Mouse (Mus musculus) MEL (cell line): ENCODE measurements at regions not wholly inside any gene's neighbourhood (a gene's known extent, or its start where the extent isn't known, plus 50 kb on each side); places are given as distances from the start of the nearest gene placed in this dataset.

ENCODE experiments used
- DNase-seq: peaks from one replicate; pipeline ENCODE4 v3.0.0; 2011; ENCODE audit warnings: low read depth, low spot score
- H3K27ac ChIP-seq: 2 replicates; pipeline ENCODE4 v1.5.1; 2012; ENCODE audit warnings: low read depth, mild to moderate bottlenecking, control low read depth, low read length, moderate library complexity; ENCODE audit not compliant: control insufficient read depth
- H3K27me3 ChIP-seq, 2 experiments: fragments of 150-350 bp in 1 of 2; sonication (generic) in 1 of 2; 2 replicates each; pipeline ENCODE4 v1.6.1; 2012; ENCODE audit warnings: low read length in 2 of 2, mild to moderate bottlenecking in 2 of 2, improper control_type of control experiment in 1 of 2, moderate library complexity in 1 of 2; ENCODE audit not compliant: insufficient read depth in 2 of 2, control insufficient read depth in 1 of 2
- H3K36me3 ChIP-seq, 2 experiments: 2 replicates each; pipeline ENCODE4 v1.6.1; 2012 to 2014; ENCODE audit warnings: low read length in 2 of 2, improper control_type of control experiment in 1 of 2, inconsistent platforms in 1 of 2, mild to moderate bottlenecking in 1 of 2; ENCODE audit not compliant: insufficient read depth in 2 of 2, control insufficient read depth in 1 of 2
- H3K4me1 ChIP-seq, 2 experiments: fragments of 150-350 bp in 1 of 2; sonication (generic) in 1 of 2; 2 replicates each; pipeline ENCODE4 v1.6.1; 2012; ENCODE audit warnings: low read length in 2 of 2, improper control_type of control experiment in 1 of 2, mild to moderate bottlenecking in 1 of 2; ENCODE audit not compliant: insufficient read depth in 2 of 2, control insufficient read depth in 1 of 2
- H3K4me3 ChIP-seq, 2 experiments: fragments of 150-350 bp in 1 of 2; sonication (generic) in 1 of 2; 2 replicates each; pipeline ENCODE4 v1.5.1; 2012; ENCODE audit warnings: low read depth in 2 of 2, low read length in 2 of 2, mild to moderate bottlenecking in 2 of 2, moderate library complexity in 2 of 2, control low read depth in 1 of 2, improper control_type of control experiment in 1 of 2; ENCODE audit not compliant: control insufficient read depth in 1 of 2, insufficient read depth in 1 of 2
- H3K79me2 ChIP-seq: 2 replicates; pipeline ENCODE4 v1.6.1; 2012; ENCODE audit warnings: mild to moderate bottlenecking, low read length, moderate library complexity; ENCODE audit not compliant: control insufficient read depth, poor library complexity, insufficient read depth
- H3K9ac ChIP-seq: 2 replicates; pipeline ENCODE4 v1.6.1; 2012; ENCODE audit warnings: low read depth, mild to moderate bottlenecking, control low read depth, low read length, moderate library complexity; ENCODE audit not compliant: control insufficient read depth, poor library complexity, severe bottlenecking
- H3K9me3 ChIP-seq: fragments of 150-350 bp; sonication (generic); replicated peaks from 2 replicates; pipeline ENCODE4 v1.6.1; 2012; ENCODE audit warnings: mild to moderate bottlenecking, low read length, improper control_type of control experiment, moderate library complexity; ENCODE audit not compliant: insufficient read depth
- BHLHE40 ChIP-seq: IDR thresholded peaks from 2 replicates; pipeline ENCODE4 v1.6.1; 2012; ENCODE audit warnings: low read depth, mild to moderate bottlenecking, inconsistent platforms, low read length, improper control_type of control experiment, borderline replicate concordance
- CHD1 ChIP-seq: IDR thresholded peaks from 2 replicates; pipeline ENCODE4 v1.6.1; 2012; ENCODE audit warnings: low read depth, mild to moderate bottlenecking, inconsistent platforms, low read length, improper control_type of control experiment
- CHD2 ChIP-seq: IDR thresholded peaks from 2 replicates; pipeline ENCODE4 v1.6.1; 2011; ENCODE audit warnings: low read length, improper control_type of control experiment
- E2F4 ChIP-seq: IDR thresholded peaks from 2 replicates; pipeline ENCODE4 v1.6.1; 2011; ENCODE audit warnings: low read depth, low read length, improper control_type of control experiment, borderline replicate concordance
- GATA1 ChIP-seq: IDR thresholded peaks from 2 replicates; pipeline ENCODE4 v1.6.1; 2011; ENCODE audit warnings: low read depth, low read length, improper control_type of control experiment
- HCFC1 ChIP-seq: IDR thresholded peaks from 2 replicates; pipeline ENCODE4 v1.6.1; 2012; ENCODE audit warnings: low read depth, mild to moderate bottlenecking, inconsistent platforms, low read length, improper control_type of control experiment, moderate library complexity
- KAT2A ChIP-seq: conservative IDR thresholded peaks from 2 replicates; pipeline ENCODE4 v1.6.1; 2012; ENCODE audit warnings: low read depth, low read length, improper control_type of control experiment, inconsistent platforms
- MAFK ChIP-seq: IDR thresholded peaks from 2 replicates; pipeline ENCODE4 v1.6.1; 2011; ENCODE audit warnings: low read depth, mild to moderate bottlenecking, low read length, improper control_type of control experiment, borderline replicate concordance
- NELFE ChIP-seq: IDR thresholded peaks from 2 replicates; pipeline ENCODE4 v1.6.1; 2011; ENCODE audit warnings: low read depth, low read length, improper control_type of control experiment
- SMC3 ChIP-seq: IDR thresholded peaks from 2 replicates; pipeline ENCODE4 v1.6.1; 2011; ENCODE audit warnings: low read depth, low read length, improper control_type of control experiment
- TBP ChIP-seq: IDR thresholded peaks from 2 replicates; pipeline ENCODE4 v1.8.0; 2011; ENCODE audit warnings: low read depth, low read length, improper control_type of control experiment
- TCF12 ChIP-seq: IDR thresholded peaks from 2 replicates; pipeline ENCODE4 v1.6.1; 2014; ENCODE audit warnings: low read depth, mild to moderate bottlenecking, inconsistent platforms, low read length, improper control_type of control experiment, moderate library complexity
- UBTF ChIP-seq: IDR thresholded peaks from 2 replicates; pipeline ENCODE4 v1.6.1; 2012; ENCODE audit warnings: low read depth, mild to moderate bottlenecking, inconsistent platforms, low read length, improper control_type of control experiment, moderate library complexity, borderline replicate concordance; ENCODE audit not compliant: insufficient read depth
- USF1 ChIP-seq: IDR thresholded peaks from 2 replicates; pipeline ENCODE4 v1.6.1; 2014; ENCODE audit warnings: low read depth, mild to moderate bottlenecking, inconsistent platforms, low read length, improper control_type of control experiment, moderate library complexity
- USF2 ChIP-seq, 2 experiments: IDR thresholded peaks; 2 replicates each; pipeline ENCODE4 v1.6.1; 2011 to 2012; ENCODE audit warnings: improper control_type of control experiment in 2 of 2, low read length in 2 of 2, borderline replicate concordance in 1 of 2, inconsistent platforms in 1 of 2, low read depth in 1 of 2, mild to moderate bottlenecking in 1 of 2; ENCODE audit not compliant: insufficient read depth in 1 of 2
- ZKSCAN1 ChIP-seq: IDR thresholded peaks from 2 replicates; pipeline ENCODE4 v1.6.1; 2012; ENCODE audit warnings: low read depth, mild to moderate bottlenecking, inconsistent platforms, low read length, improper control_type of control experiment, moderate library complexity
- ZMIZ1 ChIP-seq: IDR thresholded peaks from 2 replicates; pipeline ENCODE4 v1.6.1; 2012; ENCODE audit warnings: low read depth, mild to moderate bottlenecking, inconsistent platforms, low read length, improper control_type of control experiment, moderate library complexity

DNA sequence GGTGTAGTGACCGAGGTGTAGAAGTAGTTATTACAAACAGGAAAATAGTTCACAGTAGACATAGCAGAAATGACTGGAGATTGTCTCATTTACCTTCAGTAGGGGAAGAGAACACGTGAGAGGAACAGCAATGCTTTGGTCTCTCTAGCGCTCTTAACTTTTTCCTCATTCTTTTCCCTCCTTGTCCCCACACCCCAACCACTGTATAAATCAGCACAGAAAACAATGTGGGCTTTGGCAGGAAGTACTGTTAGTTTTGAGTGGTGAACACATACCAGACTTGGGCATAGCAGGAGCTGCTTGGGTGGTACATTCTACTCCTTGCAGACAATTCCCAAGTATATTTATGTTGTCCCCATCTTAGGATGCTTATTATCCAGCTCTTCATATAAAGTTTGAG is 251.9 kb downstream of the Npr3 start:
- Histone ChIP-seq H3K27me3 (no peaks in the 10 kb centered on the region), H3K27ac (no peak overlapping the region), H3K36me3 (no peaks in the 10 kb centered on the region), H3K4me3 (no peak overlapping the region), H3K9me3 (no peaks in the 10 kb centered on the region), H3K4me1 (no peaks in the 10 kb centered on the region), H3K9ac (no peak overlapping the region), H3K79me2 (no peaks in the 10 kb centered on the region)
- no peak for TF ChIP-seq ZKSCAN1
- no peak for TF ChIP-seq BHLHE40
- TF ChIP-seq USF1, result no peak
- no peak for TF ChIP-seq SMC3
- TF ChIP-seq CHD1, result no peak
- TF ChIP-seq TCF12, result no peak
- TF ChIP-seq KAT2A, result no peak
- no peak for TF ChIP-seq NELFE
- no peak for TF ChIP-seq CHD2
- no peak for TF ChIP-seq TBP
- no peak for DNase-seq

DNA sequence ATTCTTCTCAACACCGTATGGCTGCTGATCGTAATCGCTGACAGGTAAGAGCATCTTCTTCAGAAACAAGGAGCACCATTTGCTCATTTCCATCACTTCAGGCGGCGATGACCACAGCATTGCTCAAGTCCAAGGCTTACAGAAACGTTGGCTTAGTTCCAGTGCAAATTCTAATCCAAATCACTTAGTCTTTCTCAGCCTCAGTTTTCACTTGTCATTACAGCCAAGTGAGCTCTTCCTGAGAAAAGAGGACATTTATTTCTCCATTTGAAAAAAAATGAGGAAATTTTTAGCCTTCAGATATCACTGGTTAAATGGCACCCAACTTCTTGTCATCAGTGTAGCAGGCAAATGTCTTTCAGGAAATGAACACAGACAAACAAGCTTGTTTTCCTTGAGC is 246.8 kb upstream of the Tars start:
- Histone ChIP-seq H3K9ac (no peak overlapping the region), H3K4me1 (no peaks in the 10 kb centered on the region), H3K36me3 (no peaks in the 10 kb centered on the region), H3K27ac (no peak overlapping the region), H3K9me3 (no peaks in the 10 kb centered on the region), H3K4me3 (no peak overlapping the region), H3K79me2 (no peaks in the 10 kb centered on the region), H3K27me3 (no peaks in the 10 kb centered on the region)
- TF ChIP-seq ZMIZ1 (no peak), E2F4 (no peak), GATA1 (no peak), CHD1 (no peak), HCFC1 (no peak), USF2 (IDR thresholded peaks at IDR 0.05; ENCODE audit: borderline replicate concordance in 1 of 2, insufficient read depth in 1 of 2, low read depth in 1 of 2, low read length in 2 of 2) (no peak), MAFK (no peak), UBTF (no peak)
- DNase-seq, result no peak
